Mouse (Mus musculus) cerebellum, adult 2 months (tissue): Measurements from ENCODE around the gene Lepr.

ENCODE experiments used
- CTCF ChIP-seq: fragments of 200-500 bp; IDR thresholded peaks from 2 replicates; pipeline ENCODE4 v1.5.1; 2011; ENCODE audit warnings: low read depth, mild to moderate bottlenecking, control low read depth, low read length, moderate library complexity, borderline replicate concordance; ENCODE audit not compliant: insufficient read depth
- POLR2A ChIP-seq: fragments of 200-500 bp; IDR thresholded peaks from 2 replicates; pipeline ENCODE4 v1.6.1; 2011; ENCODE audit warnings: low read length, control low read depth, borderline replicate concordance; ENCODE audit not compliant: insufficient read depth

- TF ChIP-seq POLR2A (no peak), CTCF (no peak)
Measured at GRCm38 (mm10) chr4:101862289-101862688, 145.1 kb downstream of the Lepr start.
